Mouse (Mus musculus): Measurements from ENCODE around the gene Atad1.

- TF ChIP-seq CTCF (IDR thresholded peaks at IDR 0.05) (no peak), EP300 (IDR thresholded peaks at IDR 0.05) (no peak)
Measured at GRCm38 (mm10) chr19:32646382-32646781, 93.2 kb downstream of the Atad1 start.

Measured in lung, postnatal 0 days (tissue).